Comparison of ENCODE assay signal across 13 mouse cellular contexts in the genomic region with DNA sequence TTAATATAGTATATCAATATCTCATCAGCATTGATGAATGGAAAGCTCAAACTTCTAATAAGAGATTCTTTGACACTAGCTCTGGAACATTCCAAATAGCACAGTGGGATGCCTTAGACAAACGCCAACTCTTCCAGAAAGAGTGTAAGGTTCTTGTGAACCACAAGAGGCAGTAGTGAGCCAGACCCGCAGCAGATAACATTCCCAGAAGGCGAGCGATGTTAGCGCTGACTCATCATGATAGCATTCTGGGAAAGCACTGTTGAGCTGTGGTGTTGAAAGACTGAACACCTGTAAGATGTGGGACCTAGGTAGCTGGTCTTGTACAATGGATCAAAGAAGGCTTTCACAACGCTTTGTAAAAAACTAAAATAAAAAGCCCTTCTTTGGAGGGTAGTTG.
DNase-seq lines count a peak whose midpoint lies in the region; ATAC-seq and TF ChIP-seq lines count a peak whose summit lies in the region.
"Had no signal": no experiment of that assay in that cellular context is flagged by ENCODE, and none has a peak within 500 bp of the region (broad histone marks: within the 10 kb centered on the region; RNA-seq: fewer than 3 reads in every experiment).

No protein-coding gene starts in this region.

- WGBS in heart, embryonic 12.5 days = 58% methylated on average over 6 of the region's 6 CpGs
- 71% methylated on average over 6 of the region's 6 CpGs for WGBS in lung, embryonic 14.5 days

- H3K4me2 ChIP-seq in heart, embryonic 12.5 days = no peak overlapping the region
- no peak overlapping the region for H3K4me2 ChIP-seq in lung, embryonic 14.5 days
- H3K4me2 ChIP-seq: liver, embryonic 13.5 days; midbrain, embryonic 12.5 days; neural tube, embryonic 13.5 days had no signal

- no peaks in the 10 kb centered on the region for H3K4me1 ChIP-seq in heart, embryonic 12.5 days (replicated peaks)
- no peaks in the 10 kb centered on the region for H3K4me1 ChIP-seq in lung, embryonic 14.5 days (ENCODE audit: insufficient read depth)
- H3K4me1 ChIP-seq: liver, embryonic 13.5 days; midbrain, embryonic 12.5 days had no signal

- H3K27ac ChIP-seq in heart, embryonic 12.5 days (ENCODE audit: poor library complexity, severe bottlenecking) = no peak overlapping the region
- H3K27ac ChIP-seq in lung, embryonic 14.5 days (ENCODE audit: low read depth) = no peak overlapping the region
- H3K27ac ChIP-seq: liver, embryonic 13.5 days; midbrain, embryonic 12.5 days; neural tube, embryonic 13.5 days had no signal

- no peak overlapping the region for H3K9ac ChIP-seq in heart, embryonic 12.5 days
- H3K9ac ChIP-seq in lung, embryonic 14.5 days = no peak overlapping the region
- H3K9ac ChIP-seq: liver, embryonic 13.5 days; midbrain, embryonic 12.5 days; neural tube, embryonic 13.5 days had no signal

- H3K9me3 ChIP-seq in heart, embryonic 12.5 days (replicated peaks) = no peaks in the 10 kb centered on the region
- no peaks in the 10 kb centered on the region; the same call in 1 of the 2 replicates for H3K9me3 ChIP-seq in lung, embryonic 14.5 days (ENCODE audit: low read depth, low read length)
- H3K9me3 ChIP-seq: midbrain, embryonic 12.5 days; neural tube, embryonic 13.5 days had no signal

- no peaks in the 10 kb centered on the region for H3K36me3 ChIP-seq in heart, embryonic 12.5 days
- H3K36me3 ChIP-seq in lung, embryonic 14.5 days (ENCODE audit: insufficient read depth) = no peaks in the 10 kb centered on the region
- H3K36me3 ChIP-seq: liver, embryonic 13.5 days; midbrain, embryonic 12.5 days; neural tube, embryonic 13.5 days had no signal

- no peak overlapping the region for H3K4me3 ChIP-seq in heart, embryonic 12.5 days
- H3K4me3 ChIP-seq in lung, embryonic 14.5 days (ENCODE audit: low read depth, low read length) = no peak overlapping the region
- H3K4me3 ChIP-seq: liver, embryonic 13.5 days; midbrain, embryonic 12.5 days; neural tube, embryonic 13.5 days had no signal

- ATAC-seq in heart, embryonic 12.5 days (ENCODE audit: insufficient number of reproducible peaks, low FRiP score) = no peak
- ATAC-seq in lung, embryonic 14.5 days (ENCODE audit: insufficient read depth) = no peak
- no peak for ATAC-seq in frontal cortex, adult (ENCODE audit: low TSS enrichment)

- no peaks in the 10 kb centered on the region for H3K27me3 ChIP-seq in heart, embryonic 12.5 days (replicated peaks)
- H3K27me3 ChIP-seq in lung, embryonic 14.5 days (ENCODE audit: insufficient read depth, low read length) = no peaks in the 10 kb centered on the region
- H3K27me3 ChIP-seq: liver, embryonic 13.5 days; midbrain, embryonic 12.5 days; neural tube, embryonic 13.5 days had no signal

- DNase-seq in heart, postnatal 4 days = peak; percentile 15
- DNase-seq in lung, embryonic 14.5 days = peak; percentile 14
- DNase-seq in lung, adult 18-20 months = no peak
- peak; percentile 4 for DNase-seq in NIH3T3 (ENCODE audit: low read depth)
- peak; percentile 25 for DNase-seq in mesoderm, embryonic 11.5 days (ENCODE audit: low read depth, low spot score)
- DNase-seq: cerebellum, postnatal 36 days; gastrocnemius, postnatal 14 days; kidney, adult 11 months; liver, embryonic 13.5 days had no signal

- peak; percentile 46 for TF ChIP-seq CTCF in lung, embryonic 14.5 days (IDR thresholded peaks at IDR 0.05; ENCODE audit: low read depth)

Comparison
In these comparisons a context has a peak if more than half of its experiments do, and no peak if none do; other contexts are left out.
1. DNase-seq: peak in heart, postnatal 4 days (single experiment), lung, embryonic 14.5 days (single experiment), NIH3T3 (single experiment) and mesoderm, embryonic 11.5 days (single experiment); none in lung, adult 18-20 months (0 of 2).